Mouse (Mus musculus): ENCODE results near the gene Cdip1. TPM values are rescaled to one million over a fixed set of nuclear protein-coding genes. Genes with fewer than 3 reads are reported as not detected.
"Not testable (repeated sequence)": the region's sequence is repeated elsewhere in the genome, so short reads cannot be mapped to it uniquely, and the experiment has no call there.

Gene Cdip1
- polyA plus RNA-seq (2015; fragmentation: Nextera tagmentation; extraction: Ambion mirVana), result 111 and 116 TPM in 2 replicates

- H3K9ac ChIP-seq, result peak within 1 kb of the TSS; percentile 81
- peak within 1 kb of the TSS; percentile 94 for H3K4me2 ChIP-seq
- no peaks in the 10 kb centered on the region for H3K27me3 ChIP-seq
- H3K36me3 ChIP-seq, result no peaks in the 10 kb centered on the region
- under 1% methylated on average over 51 of the region's 51 CpGs for WGBS
- ATAC-seq (ENCODE audit: low FRiP score), result peak; percentile 99
- H3K4me3 ChIP-seq, result peak within 1 kb of the TSS; percentile 62
- H3K4me1 ChIP-seq (replicated peaks), result peaks cover 39% of the 10 kb centered on the region
- no peaks in the 10 kb centered on the region for H3K9me3 ChIP-seq
- H3K27ac ChIP-seq, result peak within 1 kb of the TSS; percentile 99
These were observed at the start of gene Cdip1 for GRCm38 (mm10) chr16:4789810-4790559. TSS of gene Cdip1 (minus strand) at chr16:4790292.

DNA sequence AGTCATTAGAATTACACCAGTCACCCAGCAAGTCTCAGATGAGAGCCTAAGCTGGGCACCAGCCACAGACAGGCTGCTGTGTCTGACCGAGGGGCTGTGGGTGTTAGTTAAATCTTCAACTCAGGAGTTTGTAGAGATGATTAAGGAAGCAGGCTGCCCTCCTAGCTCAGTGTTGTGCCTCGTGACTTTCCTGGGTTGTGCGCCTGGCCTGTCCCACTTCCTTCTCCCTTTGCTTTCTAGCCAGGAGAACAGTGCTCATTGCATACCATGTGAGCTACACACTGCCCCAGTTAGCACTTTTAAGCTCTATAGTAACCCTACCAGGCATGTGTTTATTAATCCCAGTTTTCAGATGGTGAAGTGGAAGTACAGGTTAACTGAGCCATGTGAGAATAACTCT is 49.5 kb upstream of the Cdip1 start:
- Histone ChIP-seq H3K4me3 (no peak overlapping the region), H3K36me3 (no peaks in the 10 kb centered on the region), H3K4me2 (no peak overlapping the region), H3K9me3 (no peaks in the 10 kb centered on the region), H3K27me3 (no peaks in the 10 kb centered on the region), H3K4me1 (replicated peaks) (no peaks in the 10 kb centered on the region), H3K27ac (no peak overlapping the region), H3K9ac (no peak overlapping the region)
- 81% methylated on average over 3 of the region's 3 CpGs for WGBS
- no peak for ATAC-seq (ENCODE audit: low FRiP score)

GRCm38 (mm10) chr16:4837631-4838030 is 47.5 kb upstream of the Cdip1 start:
- 80% methylated on average over 3 of the region's 3 CpGs for WGBS
- H3K4me1 ChIP-seq (replicated peaks), result no peaks in the 10 kb centered on the region
- H3K4me2 ChIP-seq, result no peak overlapping the region
- H3K27me3 ChIP-seq, result no peaks in the 10 kb centered on the region
- H3K9me3 ChIP-seq, result no peaks in the 10 kb centered on the region
- no peak overlapping the region for H3K27ac ChIP-seq
- H3K9ac ChIP-seq, result no peak overlapping the region
- ATAC-seq (ENCODE audit: low FRiP score), result no peak
- H3K36me3 ChIP-seq, result no peaks in the 10 kb centered on the region
- H3K4me3 ChIP-seq, result no peak overlapping the region

GRCm38 (mm10) chr16:4835191-4835590 is 45.1 kb upstream of the Cdip1 start, which contains the start of gene 4930562C15Rik:
TSS of gene 4930562C15Rik (plus strand) at chr16:4835416.
- Histone ChIP-seq H3K36me3 (no peaks in the 10 kb centered on the region), H3K4me1 (replicated peaks) (no peaks in the 10 kb centered on the region), H3K27ac (no peak within 1 kb of the TSS), H3K9ac (no peak within 1 kb of the TSS), H3K4me2 (no peak within 1 kb of the TSS), H3K9me3 (no peaks in the 10 kb centered on the region), H3K4me3 (no peak within 1 kb of the TSS), H3K27me3 (no peaks in the 10 kb centered on the region)
- WGBS, result 94% methylated on average over 3 of the region's 3 CpGs
- ATAC-seq (ENCODE audit: low FRiP score), result no peak

GRCm38 (mm10) chr16:4833858-4834257 is 43.8 kb upstream of the Cdip1 start:
- Histone ChIP-seq H3K27me3 (no peaks in the 10 kb centered on the region), H3K9ac (no peak overlapping the region), H3K27ac (no peak overlapping the region), H3K4me2 (no peak overlapping the region), H3K4me1 (replicated peaks) (no peaks in the 10 kb centered on the region), H3K9me3 (no peaks in the 10 kb centered on the region), H3K4me3 (no peak overlapping the region), H3K36me3 (no peaks in the 10 kb centered on the region)
- ATAC-seq (ENCODE audit: low FRiP score), result no peak
- 86% methylated on average over 2 of the region's 2 CpGs for WGBS

DNA sequence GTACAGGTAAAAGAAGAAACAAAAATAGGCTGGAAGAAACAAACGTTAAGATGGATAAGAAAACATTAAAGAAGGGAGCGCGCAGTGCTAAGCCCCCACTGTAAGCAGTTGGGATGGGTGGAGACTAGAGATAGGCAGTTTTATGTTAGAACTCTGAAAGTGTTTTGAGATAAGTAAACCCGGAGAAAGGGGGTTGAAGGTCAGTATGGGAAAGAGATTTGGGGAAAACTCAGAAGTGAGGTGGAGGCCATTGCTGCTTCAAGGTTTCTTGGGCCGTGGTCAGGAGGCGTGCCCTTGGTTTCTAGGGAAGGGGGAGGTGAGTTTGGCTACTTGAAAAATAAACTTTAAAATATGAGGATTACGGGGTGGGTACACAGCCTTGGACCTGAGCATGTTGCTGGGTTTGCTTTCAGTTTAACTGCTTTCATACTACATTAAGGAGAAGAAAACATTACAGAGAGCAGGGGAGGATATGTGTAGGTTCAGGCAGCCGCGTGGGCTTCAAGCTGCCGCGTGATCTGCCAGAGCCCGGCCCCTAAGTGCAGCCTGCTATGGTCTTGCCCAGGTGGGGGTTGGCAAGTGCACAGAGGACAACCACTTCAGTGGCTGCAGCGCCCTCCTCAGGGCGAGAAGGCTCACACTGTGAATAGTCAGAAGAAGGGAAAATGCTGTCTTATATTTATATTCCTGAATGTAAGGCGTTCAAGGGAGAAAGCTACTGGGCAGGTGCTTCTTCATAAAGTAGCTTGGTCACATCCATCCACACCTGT is 41.7 kb upstream of the Cdip1 start:
- no peak for ATAC-seq (ENCODE audit: low FRiP score)
- no peaks in the 10 kb centered on the region for H3K27me3 ChIP-seq
- no peaks in the 10 kb centered on the region for H3K4me1 ChIP-seq (replicated peaks)
- no peak overlapping the region for H3K4me3 ChIP-seq
- no peak overlapping the region for H3K4me2 ChIP-seq
- no peaks in the 10 kb centered on the region for H3K9me3 ChIP-seq
- 75% methylated on average over 15 of the region's 15 CpGs for WGBS
- H3K27ac ChIP-seq, result no peak overlapping the region
- H3K36me3 ChIP-seq, result no peaks in the 10 kb centered on the region
- H3K9ac ChIP-seq, result no peak overlapping the region

DNA sequence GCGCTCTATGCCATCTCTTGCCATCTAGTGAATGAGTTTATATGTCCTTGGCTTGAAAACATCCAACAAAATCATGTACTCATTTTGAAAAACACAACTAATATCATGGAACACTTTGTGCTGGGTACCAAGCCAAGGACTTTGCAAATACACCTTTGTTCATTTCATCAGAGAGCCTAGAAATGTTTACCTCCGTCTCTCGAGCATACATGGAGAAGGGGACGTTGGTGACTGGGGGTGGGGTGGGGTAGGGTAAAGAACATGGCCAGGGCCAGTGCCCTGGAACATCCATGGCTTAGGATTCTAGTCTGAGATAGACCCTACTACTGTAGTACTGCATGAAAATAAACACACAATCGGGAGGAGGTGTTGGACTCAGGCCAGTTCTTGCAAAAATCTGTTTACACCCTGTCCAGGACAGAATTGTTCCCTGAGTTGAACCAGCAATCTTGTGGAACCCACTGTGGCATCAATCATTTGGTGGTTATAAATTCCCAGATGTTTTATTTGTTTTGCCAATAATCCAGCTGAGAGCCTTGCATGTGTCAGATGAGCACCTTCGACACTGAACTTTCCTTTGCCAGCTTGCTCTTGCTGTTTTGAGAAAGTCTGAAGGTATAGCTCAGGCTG is 39.3 kb upstream of the Cdip1 start:
- 88% methylated on average over 6 of the region's 6 CpGs for WGBS

GRCm38 (mm10) chr16:4827639-4828038 is 37.5 kb upstream of the Cdip1 start:
- 91% methylated on average over 5 of the region's 5 CpGs for WGBS
- Histone ChIP-seq H3K9me3 (no peaks in the 10 kb centered on the region), H3K4me3 (no peak overlapping the region), H3K4me1 (replicated peaks) (no peaks in the 10 kb centered on the region), H3K36me3 (no peaks in the 10 kb centered on the region), H3K4me2 (no peak overlapping the region), H3K9ac (no peak overlapping the region), H3K27ac (no peak overlapping the region), H3K27me3 (no peaks in the 10 kb centered on the region)
- no peak for ATAC-seq (ENCODE audit: low FRiP score)

More for the DNA sequence above, 39.3 kb upstream of the Cdip1 start:
- Histone ChIP-seq H3K9me3 (no peaks in the 10 kb centered on the region), H3K27me3 (no peaks in the 10 kb centered on the region), H3K9ac (no peak overlapping the region), H3K4me3 (no peak overlapping the region), H3K36me3 (no peaks in the 10 kb centered on the region), H3K4me1 (replicated peaks) (no peaks in the 10 kb centered on the region), H3K4me2 (no peak overlapping the region), H3K27ac (no peak overlapping the region)
- ATAC-seq (ENCODE audit: low FRiP score), result no peak

DNA sequence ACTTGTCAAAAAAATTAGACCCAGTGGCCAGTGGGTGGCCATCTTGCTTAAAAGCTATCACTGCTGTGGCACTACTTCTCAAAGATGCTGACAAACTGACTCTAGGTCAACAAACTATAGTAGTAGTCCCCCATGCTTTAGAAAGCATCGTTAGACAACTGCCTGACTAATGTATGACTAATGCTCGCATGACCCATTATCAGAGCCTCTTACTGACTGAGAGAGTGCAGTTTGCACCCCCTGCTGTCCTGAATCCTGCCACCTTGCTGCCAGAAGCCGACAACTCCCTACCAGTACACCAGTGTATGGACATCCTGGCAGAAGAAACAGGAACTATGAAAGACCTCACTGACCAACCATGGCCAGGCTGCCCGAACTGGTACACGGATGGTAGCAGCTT is 34.4 kb upstream of the Cdip1 start:
- H3K9ac ChIP-seq; H3K4me3 ChIP-seq; H3K27ac ChIP-seq; H3K4me1 ChIP-seq (replicated peaks); H3K9me3 ChIP-seq; H3K27me3 ChIP-seq; ATAC-seq (ENCODE audit: low FRiP score); H3K36me3 ChIP-seq; H3K4me2 ChIP-seq: not testable (repeated sequence)
- 83% methylated on average over 5 of the region's 5 CpGs for WGBS

- WGBS, result 73% methylated on average over 3 of the region's 3 CpGs
- no peak for ATAC-seq (ENCODE audit: low FRiP score)
- H3K27ac ChIP-seq, result no peak overlapping the region
- H3K4me3 ChIP-seq, result no peak overlapping the region
- H3K36me3 ChIP-seq, result no peaks in the 10 kb centered on the region
- no peaks in the 10 kb centered on the region for H3K9me3 ChIP-seq
- H3K4me2 ChIP-seq, result no peak overlapping the region
- H3K4me1 ChIP-seq (replicated peaks), result no peaks in the 10 kb centered on the region
- no peak overlapping the region for H3K9ac ChIP-seq
- H3K27me3 ChIP-seq, result no peaks in the 10 kb centered on the region
These were observed 28.3 kb upstream of the Cdip1 start for GRCm38 (mm10) chr16:4818349-4818748.

GRCm38 (mm10) chr16:4796631-4797030 is 6.5 kb upstream of the Cdip1 start:
- H3K27ac ChIP-seq, result no peak overlapping the region
- H3K4me1 ChIP-seq (replicated peaks), result no peaks in the 10 kb centered on the region
- H3K9me3 ChIP-seq, result no peaks in the 10 kb centered on the region
- no peak for ATAC-seq (ENCODE audit: low FRiP score)
- no peak overlapping the region for H3K9ac ChIP-seq
- 85% methylated on average over 4 of the region's 4 CpGs for WGBS
- no peak overlapping the region for H3K4me3 ChIP-seq
- no peak overlapping the region for H3K4me2 ChIP-seq
- H3K27me3 ChIP-seq, result no peaks in the 10 kb centered on the region
- H3K36me3 ChIP-seq, result no peaks in the 10 kb centered on the region

GRCm38 (mm10) chr16:4791332-4791731 is 1.2 kb upstream of the Cdip1 start:
- no peaks in the 10 kb centered on the region for H3K27me3 ChIP-seq
- no peak for ATAC-seq (ENCODE audit: low FRiP score)

More at GRCm38 (mm10) chr16:4791332-4791731, 1.2 kb upstream of the Cdip1 start:
- Histone ChIP-seq H3K36me3 (no peaks in the 10 kb centered on the region), H3K9me3 (no peaks in the 10 kb centered on the region), H3K9ac (no peak overlapping the region), H3K4me1 (replicated peaks) (peaks cover 27% of the 10 kb centered on the region), H3K4me2 (no peak overlapping the region), H3K4me3 (no peak overlapping the region), H3K27ac (no peak overlapping the region)
- WGBS, result 71% methylated on average over 2 of the region's 2 CpGs
